Comparison of ENCODE assay signal across 11 mouse cellular contexts in genomic region chr10:80063877-80064650, GRCm38 (mm10). TPM values are rescaled to one million over a fixed set of nuclear protein-coding genes. Genes with fewer than 3 reads are reported as not detected.
DNase-seq lines count a peak whose midpoint lies in the region; ATAC-seq and TF ChIP-seq lines count a peak whose summit lies in the region.
"Had no signal": no experiment of that assay in that cellular context is flagged by ENCODE, and none has a peak within 500 bp of the region (broad histone marks: within the 10 kb centered on the region; RNA-seq: fewer than 3 reads in every experiment).

No protein-coding gene starts in this region.

- WGBS in hindbrain, embryonic 13.5 days = 78% methylated on average over 23 of the region's 23 CpGs
- WGBS in hindbrain, embryonic 10.5 days = 73% methylated on average over 23 of the region's 23 CpGs
- WGBS in midbrain, postnatal 0 days = 80% methylated on average over 23 of the region's 23 CpGs
- WGBS in midbrain, embryonic 16.5 days = 76% methylated on average over 23 of the region's 23 CpGs
- 68% methylated on average over 23 of the region's 23 CpGs for WGBS in hindbrain, embryonic 16.5 days

- no peak overlapping the region for H3K4me2 ChIP-seq in hindbrain, embryonic 13.5 days
- H3K4me2 ChIP-seq in midbrain, postnatal 0 days (ENCODE audit: low read depth, low read length, poor library complexity, severe bottlenecking) = no peak overlapping the region
- no peak overlapping the region for H3K4me2 ChIP-seq in midbrain, embryonic 16.5 days (ENCODE audit: low read length)
- H3K4me2 ChIP-seq in hindbrain, embryonic 16.5 days (ENCODE audit: low read length) = no peak overlapping the region
- H3K4me2 ChIP-seq: liver, embryonic 13.5 days; stomach, embryonic 15.5 days had no signal

- no peak for ATAC-seq in hindbrain, embryonic 13.5 days (ENCODE audit: low FRiP score)
- ATAC-seq in midbrain, postnatal 0 days (ENCODE audit: low FRiP score) = no peak
- ATAC-seq in midbrain, embryonic 16.5 days = no peak
- ATAC-seq in hindbrain, embryonic 16.5 days = no peak

- H3K9ac ChIP-seq in hindbrain, embryonic 13.5 days = peak overlapping the region; percentile 44; the same call in 1 of the 2 replicates
- H3K9ac ChIP-seq in midbrain, postnatal 0 days (replicated peaks; ENCODE audit: low read length, poor library complexity, severe bottlenecking) = no peak overlapping the region
- H3K9ac ChIP-seq in midbrain, embryonic 16.5 days (ENCODE audit: low read depth, low read length) = no peak overlapping the region
- H3K9ac ChIP-seq in hindbrain, embryonic 16.5 days (ENCODE audit: low read depth, low read length) = peak overlapping the region; percentile 35; the same call in 1 of the 2 replicates
- H3K9ac ChIP-seq: stomach, embryonic 15.5 days had no signal

- no peaks in the 10 kb centered on the region for H3K9me3 ChIP-seq in hindbrain, embryonic 13.5 days
- no peaks in the 10 kb centered on the region for H3K9me3 ChIP-seq in hindbrain, embryonic 10.5 days
- H3K9me3 ChIP-seq in midbrain, postnatal 0 days (ENCODE audit: low read length) = no peaks in the 10 kb centered on the region
- no peaks in the 10 kb centered on the region for H3K9me3 ChIP-seq in midbrain, embryonic 16.5 days (replicated peaks; ENCODE audit: control insufficient read depth, low read length, poor library complexity, severe bottlenecking)
- no peaks in the 10 kb centered on the region for H3K9me3 ChIP-seq in hindbrain, embryonic 16.5 days (ENCODE audit: control insufficient read depth, low read length)
- H3K9me3 ChIP-seq: G1E; liver, embryonic 13.5 days; stomach, embryonic 15.5 days had no signal

- DNase-seq in hindbrain, embryonic 10.5 days (ENCODE audit: low spot score) = no peak
- no peak for DNase-seq in midbrain, postnatal 0 days (ENCODE audit: low spot score)
- peak; percentile 32 to 44 for DNase-seq in thymus, postnatal 36 days
- DNase-seq in cerebellum, adult 11-12 months = no peak
- DNase-seq: heart, postnatal 4 days; liver, embryonic 13.5 days had no signal

- peak overlapping the region; percentile 71 for H3K27ac ChIP-seq in hindbrain, embryonic 13.5 days
- H3K27ac ChIP-seq in hindbrain, embryonic 10.5 days = no peak overlapping the region
- no peak overlapping the region for H3K27ac ChIP-seq in midbrain, postnatal 0 days (ENCODE audit: low read depth, low read length)
- H3K27ac ChIP-seq in midbrain, embryonic 16.5 days (ENCODE audit: low read length) = no peak overlapping the region
- H3K27ac ChIP-seq in hindbrain, embryonic 16.5 days (ENCODE audit: low read depth, low read length) = no peak overlapping the region
- H3K27ac ChIP-seq: stomach, embryonic 15.5 days had no signal

- 0 out of 2 replicates have a peak, but pooled peaks have one; percentile 5 for TF ChIP-seq CTCF in midbrain, postnatal 0 days (IDR thresholded peaks at IDR 0.05)

- peaks cover 73% of the 10 kb centered on the region for H3K36me3 ChIP-seq in hindbrain, embryonic 13.5 days
- H3K36me3 ChIP-seq in hindbrain, embryonic 10.5 days = peaks cover 74% of the 10 kb centered on the region
- H3K36me3 ChIP-seq in midbrain, postnatal 0 days (ENCODE audit: insufficient read depth, low read length) = peaks cover 46% of the 10 kb centered on the region
- H3K36me3 ChIP-seq in midbrain, embryonic 16.5 days (ENCODE audit: control insufficient read depth, insufficient read depth, low read length) = peaks cover 22% of the 10 kb centered on the region
- peaks cover 16% of the 10 kb centered on the region for H3K36me3 ChIP-seq in hindbrain, embryonic 16.5 days (ENCODE audit: control insufficient read depth, insufficient read depth, low read length)

- no peak overlapping the region for H3K4me3 ChIP-seq in hindbrain, embryonic 13.5 days
- no peak overlapping the region for H3K4me3 ChIP-seq in hindbrain, embryonic 10.5 days
- no peak overlapping the region for H3K4me3 ChIP-seq in midbrain, postnatal 0 days (ENCODE audit: low read depth, low read length)
- H3K4me3 ChIP-seq in midbrain, embryonic 16.5 days (ENCODE audit: low read depth, low read length) = no peak overlapping the region
- no peak overlapping the region for H3K4me3 ChIP-seq in hindbrain, embryonic 16.5 days (ENCODE audit: low read length)
- H3K4me3 ChIP-seq: liver, embryonic 13.5 days; stomach, embryonic 15.5 days had no signal

- peaks cover 12% of the 10 kb centered on the region for H3K4me1 ChIP-seq in hindbrain, embryonic 13.5 days (replicated peaks)
- no peaks in the 10 kb centered on the region for H3K4me1 ChIP-seq in hindbrain, embryonic 10.5 days (replicated peaks)
- H3K4me1 ChIP-seq in midbrain, postnatal 0 days (ENCODE audit: insufficient read depth, low read length) = no peaks in the 10 kb centered on the region
- no peaks in the 10 kb centered on the region for H3K4me1 ChIP-seq in midbrain, embryonic 16.5 days (ENCODE audit: control insufficient read depth, insufficient read depth, low read length)
- peaks cover 2% of the 10 kb centered on the region; the same call in 1 of the 2 replicates for H3K4me1 ChIP-seq in hindbrain, embryonic 16.5 days (ENCODE audit: control insufficient read depth, insufficient read depth, low read depth, low read length)
- H3K4me1 ChIP-seq: stomach, embryonic 15.5 days had no signal

- no peaks in the 10 kb centered on the region for H3K27me3 ChIP-seq in hindbrain, embryonic 13.5 days
- H3K27me3 ChIP-seq in hindbrain, embryonic 10.5 days (ENCODE audit: insufficient read depth, poor library complexity, severe bottlenecking) = no peaks in the 10 kb centered on the region
- H3K27me3 ChIP-seq in midbrain, postnatal 0 days (ENCODE audit: insufficient read depth, low read length) = no peaks in the 10 kb centered on the region
- no peaks in the 10 kb centered on the region for H3K27me3 ChIP-seq in midbrain, embryonic 16.5 days (ENCODE audit: control insufficient read depth, insufficient read depth, low read depth, low read length)
- no peaks in the 10 kb centered on the region for H3K27me3 ChIP-seq in hindbrain, embryonic 16.5 days (replicated peaks; ENCODE audit: control insufficient read depth, insufficient read depth, low read length)
- H3K27me3 ChIP-seq: liver, embryonic 13.5 days; stomach, embryonic 15.5 days had no signal

RNA-seq across cellular contexts. Expression of gene Gpx4, which starts 17.1 kb away (rescaled TPM):
- 509 and 531 TPM in 2 replicates for polyA plus RNA-seq in hindbrain, embryonic 13.5 days (2015; fragmentation: Nextera tagmentation; extraction: Ambion mirVana)
- 681 and 705 TPM in 2 replicates for polyA plus RNA-seq in hindbrain, embryonic 10.5 days (2016; fragmentation: Nextera tagmentation; extraction: Ambion mirVana)
- total RNA-seq in midbrain, postnatal 0 days (2014; rRNA removed) = 350 TPM in 2 replicates
- 635 and 741 TPM in 2 replicates for polyA plus RNA-seq in midbrain, postnatal 0 days (2015; fragmentation: Nextera tagmentation; extraction: Ambion mirVana)
- polyA plus RNA-seq in midbrain, embryonic 16.5 days (2015; fragmentation: Nextera tagmentation; extraction: Ambion mirVana) = 509 and 552 TPM in 2 replicates
- polyA plus RNA-seq in hindbrain, embryonic 16.5 days (2015; fragmentation: Nextera tagmentation; extraction: Ambion mirVana) = 601 and 643 TPM in 2 replicates

RNA-seq across cellular contexts. Expression of gene Polr2e, which starts 24.5 kb away (rescaled TPM):
- polyA plus RNA-seq in hindbrain, embryonic 13.5 days (2015; fragmentation: Nextera tagmentation; extraction: Ambion mirVana) = 150 and 154 TPM in 2 replicates
- 261 and 268 TPM in 2 replicates for polyA plus RNA-seq in hindbrain, embryonic 10.5 days (2016; fragmentation: Nextera tagmentation; extraction: Ambion mirVana)
- 66.4 and 76.0 TPM in 2 replicates for total RNA-seq in midbrain, postnatal 0 days (2014; rRNA removed)
- 126 and 135 TPM in 2 replicates for polyA plus RNA-seq in midbrain, postnatal 0 days (2015; fragmentation: Nextera tagmentation; extraction: Ambion mirVana)
- 124 and 131 TPM in 2 replicates for polyA plus RNA-seq in midbrain, embryonic 16.5 days (2015; fragmentation: Nextera tagmentation; extraction: Ambion mirVana)
- polyA plus RNA-seq in hindbrain, embryonic 16.5 days (2015; fragmentation: Nextera tagmentation; extraction: Ambion mirVana) = 141 and 143 TPM in 2 replicates

RNA-seq across cellular contexts. Expression of gene Sbno2, which starts 41.3 kb away (rescaled TPM):
- 13.6 and 14.4 TPM in 2 replicates for polyA plus RNA-seq in hindbrain, embryonic 13.5 days (2015; fragmentation: Nextera tagmentation; extraction: Ambion mirVana)
- 16.8 and 17.2 TPM in 2 replicates for polyA plus RNA-seq in hindbrain, embryonic 10.5 days (2016; fragmentation: Nextera tagmentation; extraction: Ambion mirVana)
- 24.3 TPM in 2 replicates for total RNA-seq in midbrain, postnatal 0 days (2014; rRNA removed)
- 7.6 TPM in 2 replicates for polyA plus RNA-seq in midbrain, postnatal 0 days (2015; fragmentation: Nextera tagmentation; extraction: Ambion mirVana)
- 11.6 and 12.5 TPM in 2 replicates for polyA plus RNA-seq in midbrain, embryonic 16.5 days (2015; fragmentation: Nextera tagmentation; extraction: Ambion mirVana)
- polyA plus RNA-seq in hindbrain, embryonic 16.5 days (2015; fragmentation: Nextera tagmentation; extraction: Ambion mirVana) = 10.3 and 13.0 TPM in 2 replicates

RNA-seq across cellular contexts. Expression of gene Arhgap45, which starts 47.6 kb away (rescaled TPM):
- polyA plus RNA-seq in hindbrain, embryonic 13.5 days (2015; fragmentation: Nextera tagmentation; extraction: Ambion mirVana) = 2.5 and 2.8 TPM in 2 replicates
- 8.4 and 9.0 TPM in 2 replicates for polyA plus RNA-seq in hindbrain, embryonic 10.5 days (2016; fragmentation: Nextera tagmentation; extraction: Ambion mirVana)
- 1.7 and 2.4 TPM in 2 replicates for total RNA-seq in midbrain, postnatal 0 days (2014; rRNA removed)
- 1.2 and 1.6 TPM in 2 replicates for polyA plus RNA-seq in midbrain, postnatal 0 days (2015; fragmentation: Nextera tagmentation; extraction: Ambion mirVana)
- 1.2 TPM in 2 replicates for polyA plus RNA-seq in midbrain, embryonic 16.5 days (2015; fragmentation: Nextera tagmentation; extraction: Ambion mirVana)
- polyA plus RNA-seq in hindbrain, embryonic 16.5 days (2015; fragmentation: Nextera tagmentation; extraction: Ambion mirVana) = 1.7 and 2.2 TPM in 2 replicates

RNA-seq across cellular contexts. Expression of gene Stk11, which starts 51.5 kb away (rescaled TPM):
- polyA plus RNA-seq in hindbrain, embryonic 13.5 days (2015; fragmentation: Nextera tagmentation; extraction: Ambion mirVana) = 16.3 and 18.2 TPM in 2 replicates
- polyA plus RNA-seq in hindbrain, embryonic 10.5 days (2016; fragmentation: Nextera tagmentation; extraction: Ambion mirVana) = 18.5 and 21.1 TPM in 2 replicates
- total RNA-seq in midbrain, postnatal 0 days (2014; rRNA removed) = 84.0 and 97.3 TPM in 2 replicates
- 12.3 and 12.4 TPM in 2 replicates for polyA plus RNA-seq in midbrain, postnatal 0 days (2015; fragmentation: Nextera tagmentation; extraction: Ambion mirVana)
- 14.2 and 15.4 TPM in 2 replicates for polyA plus RNA-seq in midbrain, embryonic 16.5 days (2015; fragmentation: Nextera tagmentation; extraction: Ambion mirVana)
- polyA plus RNA-seq in hindbrain, embryonic 16.5 days (2015; fragmentation: Nextera tagmentation; extraction: Ambion mirVana) = 17.7 and 18.3 TPM in 2 replicates

Comparison
In these comparisons a context has a peak if more than half of its experiments do, and no peak if none do; other contexts are left out.
1. H3K9ac ChIP-seq: peak in hindbrain, embryonic 13.5 days (single experiment) and hindbrain, embryonic 16.5 days (single experiment); none in midbrain, postnatal 0 days (single experiment) and midbrain, embryonic 16.5 days (single experiment).
2. DNase-seq: peak in thymus, postnatal 36 days (2 of 2); none in hindbrain, embryonic 10.5 days (single experiment), midbrain, postnatal 0 days (single experiment) and cerebellum, adult 11-12 months (single experiment).